Comparison of ENCODE assay signal across 9 mouse cellular contexts in the genomic region with DNA sequence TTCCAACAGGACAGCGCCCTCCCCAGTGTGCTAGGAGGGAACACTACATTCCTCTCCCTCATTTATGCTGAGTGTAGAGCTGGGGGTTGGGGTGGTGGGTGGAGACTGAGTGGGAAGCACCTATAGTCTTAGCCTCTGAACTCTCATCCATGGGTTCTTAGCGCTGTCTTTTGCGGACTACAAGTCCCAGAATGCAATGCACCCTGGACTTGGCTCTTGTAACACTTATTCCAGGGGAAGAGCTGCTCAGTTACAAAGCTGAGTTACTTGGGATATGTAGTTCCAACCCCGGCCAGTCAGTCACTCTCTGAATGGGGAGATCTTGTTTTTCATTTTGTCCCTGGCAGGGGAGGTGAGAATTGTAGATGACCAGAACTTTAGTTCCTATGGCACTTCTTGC. TPM values are rescaled to one million over a fixed set of nuclear protein-coding genes. Genes with fewer than 3 reads are reported as not detected.
DNase-seq lines count a peak whose midpoint lies in the region; ATAC-seq and TF ChIP-seq lines count a peak whose summit lies in the region.
"Had no signal": no experiment of that assay in that cellular context is flagged by ENCODE, and none has a peak within 500 bp of the region (broad histone marks: within the 10 kb centered on the region; RNA-seq: fewer than 3 reads in every experiment).

No protein-coding gene starts in this region.

- H3K9me3 ChIP-seq in ES-E14 (ENCODE audit: control insufficient read depth, insufficient read depth, low read depth, low read length), result no peaks in the 10 kb centered on the region
- H3K9me3 ChIP-seq in hindbrain, embryonic 16.5 days (ENCODE audit: control insufficient read depth, low read length), result no peaks in the 10 kb centered on the region
- no peaks in the 10 kb centered on the region for H3K9me3 ChIP-seq in limb, embryonic 14.5 days (ENCODE audit: control insufficient read depth, low read length)

- no peak for TF ChIP-seq CTCF in heart, adult 2 months (IDR thresholded peaks at IDR 0.05)

- TF ChIP-seq EP300 in heart, adult 2 months (IDR thresholded peaks at IDR 0.05; ENCODE audit: insufficient read depth, low read depth, low read length), result no peak

- no peaks in the 10 kb centered on the region for H3K27me3 ChIP-seq in heart, adult 2 months (ENCODE audit: control insufficient read depth, insufficient read depth, low read length)
- H3K27me3 ChIP-seq in hindbrain, embryonic 16.5 days (replicated peaks; ENCODE audit: control insufficient read depth, insufficient read depth, low read length), result no peaks in the 10 kb centered on the region
- H3K27me3 ChIP-seq in limb, embryonic 14.5 days (ENCODE audit: control insufficient read depth, insufficient read depth, low read length), result no peaks in the 10 kb centered on the region

- ATAC-seq in hindbrain, embryonic 16.5 days, result peak; percentile 72
- peak; percentile 53; the same call in 1 of the 2 replicates for ATAC-seq in limb, embryonic 14.5 days (ENCODE audit: low FRiP score, low read depth)
- ATAC-seq in monocyte, adult 5-6 weeks (replicated peaks; ENCODE audit: insufficient number of reproducible peaks, low FRiP score, low TSS enrichment, poor library complexity, severe bottlenecking), result peak; percentile 55

- H3K9ac ChIP-seq in heart, adult 2 months (ENCODE audit: low read depth, low read length), result no peak overlapping the region
- no peak overlapping the region for H3K9ac ChIP-seq in ES-E14 (ENCODE audit: insufficient read depth, low read depth, low read length, poor library complexity, severe bottlenecking)
- no peak overlapping the region; the same call in 1 of the 2 replicates for H3K9ac ChIP-seq in hindbrain, embryonic 16.5 days (ENCODE audit: low read depth, low read length)
- H3K9ac ChIP-seq in limb, embryonic 14.5 days (ENCODE audit: low read depth, low read length, severe bottlenecking), result no peak overlapping the region

- no peaks in the 10 kb centered on the region for H3K79me2 ChIP-seq in heart, adult 2 months (replicated peaks; ENCODE audit: control insufficient read depth, insufficient read depth, low read length)

- H3K27ac ChIP-seq in heart, adult 2 months, result no peak overlapping the region
- H3K27ac ChIP-seq in ES-E14 (ENCODE audit: insufficient read depth, low read depth, low read length, poor library complexity, severe bottlenecking), result no peak overlapping the region
- H3K27ac ChIP-seq in hindbrain, embryonic 16.5 days (ENCODE audit: low read depth, low read length), result no peak overlapping the region
- H3K27ac ChIP-seq in limb, embryonic 14.5 days (replicated peaks; ENCODE audit: low read depth, low read length), result no peak overlapping the region

- intact Hi-C loops in heart, adult 2 months (cut with DNase I), result no loop called here
- intact Hi-C loops in heart, postnatal 25 days (cut with DNase I), result no loop called here

- peak; percentile 39 to 50 for DNase-seq in heart, adult 2 months
- DNase-seq in heart, postnatal 25 days (ENCODE audit: low spot score), result no peak
- DNase-seq in ES-E14 (ENCODE audit: low read depth, low spot score), result peak; percentile 81
- peak; percentile 75 for DNase-seq in embryo, embryonic 10.5 days (ENCODE audit: low spot score)
- DNase-seq in limb, embryonic 14.5 days (ENCODE audit: low spot score), result peak; percentile 49
- DNase-seq in spleen, adult 12 weeks (ENCODE audit: low spot score), result no peak

- peaks cover 13% of the 10 kb centered on the region for H3K4me1 ChIP-seq in heart, adult 2 months (ENCODE audit: control insufficient read depth, insufficient read depth, low read length)
- peaks cover 0 to 23% of the 10 kb centered on the region in 2 experiments; a peak in 2 of 4 replicates for H3K4me1 ChIP-seq in ES-E14 (ENCODE audit: control insufficient read depth in 2 of 2, insufficient read depth in 2 of 2, low read length in 2 of 2, poor library complexity in 1 of 2)
- no peaks in the 10 kb centered on the region for H3K4me1 ChIP-seq in hindbrain, embryonic 16.5 days (ENCODE audit: control insufficient read depth, insufficient read depth, low read depth, low read length)
- H3K4me1 ChIP-seq in limb, embryonic 14.5 days (ENCODE audit: control insufficient read depth, insufficient read depth, low read length), result no peaks in the 10 kb centered on the region; the same call in 1 of the 2 replicates

- no peak for TF ChIP-seq POLR2A in heart, adult 2 months (IDR thresholded peaks at IDR 0.05; ENCODE audit: insufficient read depth, low read depth, low read length)
- TF ChIP-seq POLR2A in limb, embryonic 14.5 days (IDR thresholded peaks at IDR 0.05; ENCODE audit: borderline replicate concordance, extremely low read depth, insufficient read depth, insufficient read length), result no peak

- no peaks in the 10 kb centered on the region for H3K36me3 ChIP-seq in heart, adult 2 months (ENCODE audit: control insufficient read depth, insufficient read depth, low read length)
- peaks cover 9% of the 10 kb centered on the region for H3K36me3 ChIP-seq in ES-E14 (ENCODE audit: control insufficient read depth, insufficient read depth, low read length, poor library complexity, severe bottlenecking)
- H3K36me3 ChIP-seq in hindbrain, embryonic 16.5 days (ENCODE audit: control insufficient read depth, insufficient read depth, low read length), result peaks cover 14% of the 10 kb centered on the region
- peaks cover 36% of the 10 kb centered on the region for H3K36me3 ChIP-seq in limb, embryonic 14.5 days (ENCODE audit: control insufficient read depth, insufficient read depth, low read length)

- no peak overlapping the region for H3K4me2 ChIP-seq in hindbrain, embryonic 16.5 days (ENCODE audit: low read length)
- no peak overlapping the region for H3K4me2 ChIP-seq in limb, embryonic 14.5 days (replicated peaks; ENCODE audit: low read depth, low read length, severe bottlenecking)

- 28% methylated on average over 4 of the region's 4 CpGs for WGBS in heart, adult 2 months
- WGBS in hindbrain, embryonic 16.5 days, result 16% methylated on average over 4 of the region's 4 CpGs
- 17% methylated on average over 4 of the region's 4 CpGs for WGBS in limb, embryonic 14.5 days

- in situ Hi-C loops in ES-E14 (cut with MboI; ENCODE audit: low sequenced_read_pairs in 2 of 2, unreplicated experiment in 2 of 2), result no loop called here

- no peak overlapping the region for H3K4me3 ChIP-seq in heart, adult 2 months
- no peak overlapping the region for H3K4me3 ChIP-seq in ES-E14 (ENCODE audit: insufficient read depth in 1 of 2, low read depth in 1 of 2, low read length in 2 of 2, poor library complexity in 1 of 2, severe bottlenecking in 1 of 2)
- no peak overlapping the region for H3K4me3 ChIP-seq in hindbrain, embryonic 16.5 days (ENCODE audit: low read length)
- H3K4me3 ChIP-seq in limb, embryonic 14.5 days (replicated peaks; ENCODE audit: low read length), result no peak overlapping the region

TF ChIP-seq in ES-E14, 5 proteins besides CTCF, POLR2A, EP300 and RAD21 (continues in another document):
- no peak for TF ChIP-seq CHD2 (IDR thresholded peaks at IDR 0.05; ENCODE audit: low read depth, low read length)
- no peak for TF ChIP-seq ZC3H11A (IDR thresholded peaks at IDR 0.05; ENCODE audit: borderline replicate concordance, low read depth, low read length)
- TF ChIP-seq HCFC1 (IDR thresholded peaks at IDR 0.05; ENCODE audit: borderline replicate concordance, insufficient read depth, low read length), result peak; percentile 97
- TF ChIP-seq ZNF384 (IDR thresholded peaks at IDR 0.05; ENCODE audit: low read depth, low read length), result no peak

RNA-seq across cellular contexts. Expression of a gene that starts 8.6 kb away (rescaled TPM):
- 100 to 1,000 TPM; 111 to 129 TPM for total RNA-seq in heart, adult 2 months (2021)
- 67.9 and 93.3 TPM in 2 replicates for polyA plus RNA-seq in heart, adult 2 months (2012; rRNA removed)
- 100 to 1,000 TPM in 1 of 2 experiments, 10 to 100 TPM in 1; 90.4 to 100 TPM for total RNA-seq in heart, postnatal 25 days (2021)
- 15.8 and 17.7 TPM in 2 replicates for total RNA-seq in ES-E14 (2012; rRNA removed)
- 86.3 and 98.0 TPM in 2 replicates for polyA plus RNA-seq in hindbrain, embryonic 16.5 days (2015; fragmentation: Nextera tagmentation; extraction: Ambion mirVana)
- 41.9 and 44.9 TPM in 2 replicates for polyA plus RNA-seq in limb, embryonic 14.5 days (2012; rRNA removed)
- 20.4 and 22.4 TPM in 2 replicates for polyA plus RNA-seq in limb, embryonic 14.5 days (2014; fragmentation: Nextera tagmentation; extraction: Ambion mirVana)
- total RNA-seq in monocyte, adult 5-6 weeks (2017), result 22.6 to 64.3 TPM (median 30.7 TPM) in 3 replicates

RNA-seq across cellular contexts. Expression of a gene that starts 12.9 kb away (rescaled TPM):
- not detected for total RNA-seq in heart, adult 2 months (2021)
- polyA plus RNA-seq in heart, adult 2 months (2012; rRNA removed), result not detected in 2 replicates
- total RNA-seq in heart, postnatal 25 days (2021), result not detected
- total RNA-seq in ES-E14 (2012; rRNA removed), result not detected in 2 replicates
- 0.26 TPM in 1 of 2 replicates, not detected in the other for polyA plus RNA-seq in hindbrain, embryonic 16.5 days (2015; fragmentation: Nextera tagmentation; extraction: Ambion mirVana)
- not detected in 2 replicates for polyA plus RNA-seq in limb, embryonic 14.5 days (2012; rRNA removed)
- not detected in 2 replicates for polyA plus RNA-seq in limb, embryonic 14.5 days (2014; fragmentation: Nextera tagmentation; extraction: Ambion mirVana)
- total RNA-seq in monocyte, adult 5-6 weeks (2017), result not detected in 3 replicates
- total RNA-seq: left cerebral cortex, postnatal 36 days had no signal

RNA-seq across cellular contexts. Expression of a gene that starts 19.5 kb away (rescaled TPM):
- total RNA-seq in heart, adult 2 months (2021), result 1 to 10 TPM; 1.1 to 1.8 TPM
- 2.7 and 3.2 TPM in 2 replicates for polyA plus RNA-seq in heart, adult 2 months (2012; rRNA removed)
- under 1 TPM; 0.86 to 0.92 TPM for total RNA-seq in heart, postnatal 25 days (2021)
- total RNA-seq in ES-E14 (2012; rRNA removed), result 8.9 and 9.0 TPM in 2 replicates
- 36.9 and 40.6 TPM in 2 replicates for polyA plus RNA-seq in hindbrain, embryonic 16.5 days (2015; fragmentation: Nextera tagmentation; extraction: Ambion mirVana)
- 0.42 and 0.54 TPM in 2 replicates for polyA plus RNA-seq in limb, embryonic 14.5 days (2012; rRNA removed)
- polyA plus RNA-seq in limb, embryonic 14.5 days (2014; fragmentation: Nextera tagmentation; extraction: Ambion mirVana), result 0.12 and 0.44 TPM in 2 replicates
- not detected in 3 replicates for total RNA-seq in monocyte, adult 5-6 weeks (2017)

RNA-seq across cellular contexts. Expression of a gene that starts 25.2 kb away (rescaled TPM):
- total RNA-seq in heart, adult 2 months (2021), result 100 to 1,000 TPM; 973 to 976 TPM
- 781 and 842 TPM in 2 replicates for polyA plus RNA-seq in heart, adult 2 months (2012; rRNA removed)
- total RNA-seq in heart, postnatal 25 days (2021), result 1,000 to 10,000 TPM; 1,036 to 1,088 TPM
- total RNA-seq in ES-E14 (2012; rRNA removed), result 110 and 124 TPM in 2 replicates
- polyA plus RNA-seq in hindbrain, embryonic 16.5 days (2015; fragmentation: Nextera tagmentation; extraction: Ambion mirVana), result 45.5 and 74.1 TPM in 2 replicates
- 20.9 and 25.1 TPM in 2 replicates for polyA plus RNA-seq in limb, embryonic 14.5 days (2012; rRNA removed)
- 38.5 and 55.9 TPM in 2 replicates for polyA plus RNA-seq in limb, embryonic 14.5 days (2014; fragmentation: Nextera tagmentation; extraction: Ambion mirVana)
- 55.7 to 63.9 TPM (median 58.5 TPM) in 3 replicates for total RNA-seq in monocyte, adult 5-6 weeks (2017)

RNA-seq across cellular contexts. Expression of a gene that starts 33.4 kb away (rescaled TPM):
- total RNA-seq in heart, adult 2 months (2021), result not detected
- 0.39 TPM in 1 of 2 replicates, not detected in the other for polyA plus RNA-seq in heart, adult 2 months (2012; rRNA removed)
- not detected for total RNA-seq in heart, postnatal 25 days (2021)
- total RNA-seq in ES-E14 (2012; rRNA removed), result 0.90 TPM in 1 of 2 replicates, not detected in the other
- 251 and 327 TPM in 2 replicates for polyA plus RNA-seq in hindbrain, embryonic 16.5 days (2015; fragmentation: Nextera tagmentation; extraction: Ambion mirVana)
- polyA plus RNA-seq in limb, embryonic 14.5 days (2012; rRNA removed), result 0.16 TPM in 1 of 2 replicates, not detected in the other
- not detected in 2 replicates for polyA plus RNA-seq in limb, embryonic 14.5 days (2014; fragmentation: Nextera tagmentation; extraction: Ambion mirVana)
- total RNA-seq in monocyte, adult 5-6 weeks (2017), result not detected in 3 replicates

Comparison
In these comparisons a context has a peak if more than half of its experiments do, and no peak if none do; other contexts are left out.
1. DNase-seq: peak in heart, adult 2 months (2 of 2), ES-E14 (single experiment), embryo, embryonic 10.5 days (single experiment) and limb, embryonic 14.5 days (single experiment); none in heart, postnatal 25 days (single experiment) and spleen, adult 12 weeks (single experiment).
2. Peak in every context shown above with its lines, with median percentiles within 50 percentile points of each other: ATAC-seq.